Mouse (Mus musculus) thymus, adult 2 months (tissue): Measurements from ENCODE around the gene Atp4b.

Source experiments
- CTCF ChIP-seq: fragments of 200-500 bp; IDR thresholded peaks from 2 replicates; pipeline ENCODE4 v1.5.1; 2012; ENCODE audit warnings: mild to moderate bottlenecking, control low read depth, low read length, moderate library complexity, borderline replicate concordance; ENCODE audit not compliant: control insufficient read depth, poor library complexity, insufficient read depth; ENCODE audit errors: extremely low read depth
- POLR2A ChIP-seq: fragments of 200-500 bp; IDR thresholded peaks from 2 replicates; pipeline ENCODE4 v1.6.1; 2012; ENCODE audit warnings: mild to moderate bottlenecking, low read length, control low read depth, moderate library complexity; ENCODE audit not compliant: control insufficient read depth, poor library complexity, insufficient read depth; ENCODE audit errors: extremely low read depth

- no peak for TF ChIP-seq CTCF
- TF ChIP-seq POLR2A = no peak
Measured at GRCm38 (mm10) chr8:13339646-13339990, 57.0 kb downstream of the Atp4b start.
